ENCODE assay signal across 1 mouse cellular context in the genomic region with DNA sequence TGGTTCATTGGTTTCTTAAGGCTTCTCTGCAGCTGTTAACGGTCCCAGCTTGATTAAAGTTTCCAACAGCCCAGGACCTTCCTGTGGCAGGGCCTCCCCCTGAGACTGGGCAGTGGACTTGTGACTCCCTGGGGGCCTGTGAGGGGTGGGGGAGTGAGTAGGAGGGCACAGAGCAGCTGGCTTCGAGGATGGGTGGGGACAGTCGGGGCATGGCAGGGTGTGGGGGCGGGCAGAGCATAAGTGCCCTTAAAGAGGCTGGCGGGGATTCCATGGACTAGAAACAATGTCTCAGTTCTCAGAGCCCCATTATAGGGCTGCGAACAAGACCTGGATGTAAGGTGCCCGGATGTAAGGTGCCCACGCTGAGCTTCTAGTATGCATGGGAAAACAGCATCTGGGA.
TF ChIP-seq lines count a peak whose summit lies in the region.

No protein-coding gene starts in this region.

TF ChIP-seq in CH12.LX, 34 proteins besides CTCF, POLR2A, EP300 and RAD21:
- no peak for TF ChIP-seq KAT2A (IDR thresholded peaks at IDR 0.05; ENCODE audit: insufficient replicate concordance, low read length)
- no peak for TF ChIP-seq USF1 (IDR thresholded peaks at IDR 0.05; ENCODE audit: low read depth, low read length)
- TF ChIP-seq HCFC1 (IDR thresholded peaks at IDR 0.05; ENCODE audit: low read depth, low read length) = no peak
- TF ChIP-seq CHD2 (IDR thresholded peaks at IDR 0.05; ENCODE audit: low read length) = 0 out of 2 replicates have a peak, but pooled peaks have one; percentile 10
- peak; percentile 35; the same call in 1 of the 2 replicates for TF ChIP-seq IRF4 (IDR thresholded peaks at IDR 0.05; ENCODE audit: low read depth, low read length)
- TF ChIP-seq MAZ (IDR thresholded peaks at IDR 0.05; ENCODE audit: low read depth, low read length) = peak; percentile 93
- TF ChIP-seq BHLHE40 (IDR thresholded peaks at IDR 0.05; ENCODE audit: low read depth, low read length) = no peak
- peak; percentile 25; the same call in 1 of the 2 replicates for TF ChIP-seq MEF2A (IDR thresholded peaks at IDR 0.05; ENCODE audit: borderline replicate concordance, low read depth, low read length)
- TF ChIP-seq ETS1 (conservative IDR thresholded peaks at IDR 0.05; ENCODE audit: low read depth, low read length) = peak; percentile 64
- TF ChIP-seq UBTF (IDR thresholded peaks at IDR 0.05; ENCODE audit: low read depth, low read length) = 0 out of 2 replicates have a peak, but pooled peaks have one; percentile 34
- peak; percentile 76 for TF ChIP-seq TCF12 (IDR thresholded peaks at IDR 0.05; ENCODE audit: low read depth, low read length)
TF ChIP-seq in CH12.LX: peak in this region for 7.
